Mouse (Mus musculus) midbrain, embryonic 12.5 days (tissue): ENCODE measurements around the gene Itga8. TPM values are rescaled to one million over a fixed set of nuclear protein-coding genes. Genes with fewer than 3 reads are reported as not detected.

Source experiments
- ATAC-seq: fragments of 200-750 bp; cut with Nextera tagmentation; 2 replicates; pipeline ENCODE4 v1.8.0; 2017; ENCODE audit warnings: low read depth, moderate TSS enrichment, moderate library complexity; ENCODE audit not compliant: low FRiP score
- H3K27ac ChIP-seq: fragments of 300-500 bp; sonication (generic); replicated peaks from 2 replicates; pipeline ENCODE4 v1.5.1; 2016; ENCODE audit warnings: mild to moderate bottlenecking
- H3K27me3 ChIP-seq: fragments of 300-500 bp; sonication (generic); 2 replicates; pipeline ENCODE4 v1.6.1; 2016; ENCODE audit warnings: mild to moderate bottlenecking
- H3K36me3 ChIP-seq: fragments of 300-500 bp; sonication (generic); 2 replicates; pipeline ENCODE4 v1.6.1; 2016
- H3K4me1 ChIP-seq: fragments of 300-500 bp; sonication (generic); 2 replicates; pipeline ENCODE4 v1.6.1; 2016
- H3K4me2 ChIP-seq: fragments of 300-500 bp; sonication (generic); replicated peaks from 2 replicates; pipeline ENCODE4 v1.6.1; 2016; ENCODE audit warnings: mild to moderate bottlenecking, moderate library complexity
- H3K4me3 ChIP-seq: fragments of 300-500 bp; sonication (generic); 2 replicates; pipeline ENCODE4 v1.5.1; 2016; ENCODE audit warnings: mild to moderate bottlenecking
- H3K9ac ChIP-seq: fragments of 300-500 bp; sonication (generic); replicated peaks from 2 replicates; pipeline ENCODE4 v1.6.1; 2016; ENCODE audit warnings: mild to moderate bottlenecking, moderate library complexity
- H3K9me3 ChIP-seq: fragments of 300-500 bp; sonication (generic); 2 replicates; pipeline ENCODE4 v1.6.1; 2016; ENCODE audit warnings: mild to moderate bottlenecking
- whole genome bisulfite sequencing: fragments of 180-500 bp; shearing (Covaris S2); methylation state at CpG from one replicate; pipeline ENCODE4 v1.1.7; 2016; 5-methylcytosine and 5-hydroxymethylcytosine counted together
- polyA plus RNA-seq: library from polyadenylated mRNA; unstranded; fragments of >200 nt; fragmentation: Nextera tagmentation; extraction: Ambion mirVana; gene quantifications from 2 replicates; pipeline ENCODE4 v1.2.1, GENCODE M21; 2016

Gene Itga8
- polyA plus RNA-seq, 1 experiment from 2014 or later, result 2.8 TPM

DNA sequence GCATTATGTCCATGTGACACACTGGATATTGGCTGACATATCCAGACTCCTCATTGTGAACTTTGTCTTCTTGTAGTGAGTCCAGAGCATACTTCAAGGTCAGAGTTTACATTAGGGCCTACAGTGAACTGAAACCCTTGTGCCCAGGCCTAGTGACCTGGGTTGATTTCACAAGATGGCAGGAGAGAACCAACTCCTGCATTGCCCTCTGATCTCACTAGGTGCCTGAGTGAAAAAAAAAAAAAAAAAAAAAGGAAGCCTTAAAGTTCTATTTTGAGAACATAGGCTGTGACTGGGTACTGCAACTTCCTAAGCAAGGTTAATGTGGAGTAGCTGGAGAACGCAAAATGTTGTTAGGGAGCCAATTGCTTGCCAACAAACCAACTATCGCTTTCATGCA, 186.2 kb downstream of the Itga8 start:
- WGBS, result 92% methylated on average over 2 of the region's 2 CpGs
- H3K36me3 ChIP-seq, result no peaks in the 10 kb centered on the region
- H3K27me3 ChIP-seq, result no peaks in the 10 kb centered on the region
- H3K4me1 ChIP-seq, result no peaks in the 10 kb centered on the region
- no peak for ATAC-seq
- no peak overlapping the region for H3K27ac ChIP-seq
- no peak overlapping the region for H3K4me2 ChIP-seq
- no peaks in the 10 kb centered on the region for H3K9me3 ChIP-seq
- no peak overlapping the region for H3K4me3 ChIP-seq
- no peak overlapping the region for H3K9ac ChIP-seq

DNA sequence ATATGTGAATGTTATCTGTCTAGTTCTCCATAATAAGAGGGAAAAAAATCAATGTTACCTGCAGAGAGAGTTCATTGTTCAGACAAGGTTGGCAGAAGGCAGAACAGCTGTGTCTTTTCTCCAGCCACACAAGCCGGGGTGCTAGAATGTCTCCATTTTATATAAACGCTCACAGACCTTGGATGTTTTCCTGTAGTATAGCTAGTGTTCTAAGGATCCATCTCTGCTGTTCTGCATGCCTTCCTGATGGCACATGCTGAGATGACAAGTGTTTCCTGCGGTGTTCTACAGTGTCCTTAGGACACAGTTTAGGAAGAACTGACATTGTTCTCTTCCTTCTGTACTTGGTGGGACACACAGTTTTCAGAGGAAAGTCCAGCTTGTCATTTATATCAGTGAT, 192.4 kb downstream of the Itga8 start:
- H3K36me3 ChIP-seq, result no peaks in the 10 kb centered on the region
- no peaks in the 10 kb centered on the region for H3K4me1 ChIP-seq
- ATAC-seq, result no peak
- no peaks in the 10 kb centered on the region for H3K27me3 ChIP-seq
- WGBS, result 88% methylated on average over 3 of the region's 3 CpGs
- no peak overlapping the region for H3K27ac ChIP-seq
- H3K4me3 ChIP-seq, result no peak overlapping the region
- no peaks in the 10 kb centered on the region for H3K9me3 ChIP-seq
- no peak overlapping the region for H3K9ac ChIP-seq
- H3K4me2 ChIP-seq, result no peak overlapping the region

DNA sequence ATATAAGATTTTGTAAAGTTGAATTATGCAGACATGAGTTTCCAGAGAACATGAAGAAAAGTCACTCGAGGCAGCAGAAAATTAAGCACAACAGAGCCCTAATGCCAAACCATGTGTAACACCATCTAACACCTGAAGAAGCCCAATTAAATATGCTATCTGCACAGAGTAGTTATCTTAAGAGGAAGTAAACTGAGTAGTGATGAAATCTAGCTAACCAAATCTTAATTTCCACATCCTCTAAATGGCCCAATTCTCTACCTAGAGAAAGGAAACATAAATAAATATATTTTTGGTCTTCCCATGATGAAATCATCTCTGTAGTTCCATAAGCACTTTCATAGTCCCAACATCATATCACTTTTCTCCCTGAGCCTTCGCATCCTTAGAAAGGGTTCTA, 193.4 kb downstream of the Itga8 start:
- Histone ChIP-seq H3K36me3 (no peaks in the 10 kb centered on the region), H3K4me1 (no peaks in the 10 kb centered on the region), H3K4me2 (no peak overlapping the region), H3K27me3 (no peaks in the 10 kb centered on the region), H3K9me3 (no peaks in the 10 kb centered on the region), H3K27ac (no peak overlapping the region), H3K4me3 (no peak overlapping the region), H3K9ac (no peak overlapping the region)
- 91% methylated on average over 2 of the region's 2 CpGs for WGBS
- no peak for ATAC-seq

DNA sequence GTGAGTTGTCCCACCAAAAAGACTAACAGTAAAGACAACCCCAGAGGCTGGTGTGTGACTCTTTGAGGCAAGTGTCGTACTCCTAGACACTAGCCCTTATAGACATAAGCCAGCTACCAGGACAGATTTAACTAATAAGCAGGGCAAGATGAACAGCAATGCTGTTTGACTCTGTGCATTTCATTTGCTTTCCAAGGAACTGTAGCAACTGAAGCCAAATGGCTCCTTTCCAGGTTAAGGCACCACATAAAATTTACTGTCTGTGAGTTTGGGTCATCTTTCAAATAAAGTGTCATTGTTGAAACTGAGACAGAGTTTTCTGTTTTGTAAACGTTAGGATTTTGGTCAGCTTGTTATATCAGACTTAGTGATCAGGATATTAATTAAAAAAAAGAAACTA, 194.5 kb downstream of the Itga8 start:
- no peak for ATAC-seq
- H3K9ac ChIP-seq, result no peak overlapping the region
- H3K4me3 ChIP-seq, result no peak overlapping the region
- no peaks in the 10 kb centered on the region for H3K36me3 ChIP-seq
- H3K27ac ChIP-seq, result no peak overlapping the region
- no peaks in the 10 kb centered on the region for H3K4me1 ChIP-seq
- no peak overlapping the region for H3K4me2 ChIP-seq
- H3K27me3 ChIP-seq, result no peaks in the 10 kb centered on the region
- WGBS, result 80% methylated on average over 2 of the region's 2 CpGs
- no peaks in the 10 kb centered on the region for H3K9me3 ChIP-seq

DNA sequence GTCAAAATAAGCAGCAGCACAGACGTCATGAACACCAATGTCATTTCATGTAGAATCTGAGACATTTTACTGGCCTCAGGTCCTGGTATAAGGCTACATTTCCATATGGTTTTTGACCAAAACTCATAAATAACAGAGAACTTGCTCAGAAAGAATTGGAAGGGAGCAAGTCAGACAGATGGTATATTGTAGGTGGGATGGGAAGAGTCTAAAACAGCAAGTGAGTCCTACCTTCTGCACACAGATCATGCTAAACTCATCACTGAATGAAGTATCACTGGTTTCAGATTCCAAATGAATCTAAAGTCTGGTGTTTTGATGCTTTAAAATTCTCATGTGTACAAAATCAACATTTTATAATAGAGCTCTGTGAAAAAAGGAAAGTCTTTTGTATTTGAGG, 198.5 kb downstream of the Itga8 start:
- Histone ChIP-seq H3K27ac (no peak overlapping the region), H3K27me3 (no peaks in the 10 kb centered on the region), H3K36me3 (no peaks in the 10 kb centered on the region), H3K4me1 (no peaks in the 10 kb centered on the region), H3K9me3 (no peaks in the 10 kb centered on the region), H3K9ac (no peak overlapping the region), H3K4me2 (no peak overlapping the region), H3K4me3 (no peak overlapping the region)
- no peak for ATAC-seq
- WGBS, result 83% methylated on average over 1 of the region's 1 CpGs

DNA sequence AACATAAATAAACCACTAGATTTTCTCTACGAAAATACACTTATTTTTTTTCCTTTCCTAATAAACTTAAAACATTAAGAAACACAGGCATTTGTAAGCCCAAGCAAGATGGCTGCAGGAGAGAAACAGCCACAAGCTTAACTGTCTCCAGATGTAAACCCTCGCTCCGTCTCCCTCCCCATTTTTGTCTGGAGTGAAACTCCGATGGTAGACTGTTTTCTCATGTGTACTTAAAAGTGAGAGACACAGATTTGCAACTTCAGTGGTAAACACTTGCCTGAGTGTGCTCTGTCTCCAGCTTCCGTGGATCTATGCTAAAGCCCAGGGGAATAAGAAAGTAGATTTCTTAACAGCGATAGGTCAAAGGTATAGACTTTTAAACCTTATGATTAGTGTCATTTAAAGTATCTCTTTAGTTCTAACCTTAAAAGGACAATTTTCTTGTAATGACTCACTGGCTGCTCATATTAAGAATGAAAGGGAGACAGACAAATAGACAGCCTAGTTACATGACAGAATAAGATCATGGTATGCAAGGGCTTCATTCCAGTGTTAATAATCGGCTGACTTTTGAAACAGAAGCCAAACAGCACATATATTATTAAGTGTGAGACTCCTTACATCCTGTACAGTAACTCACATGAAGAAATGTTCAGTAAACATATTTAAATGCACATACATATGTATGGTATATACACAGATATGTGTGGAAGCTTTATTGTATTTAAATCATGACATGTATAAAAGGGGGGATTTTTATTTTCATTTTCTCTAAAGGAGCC, 209.3 kb downstream of the Itga8 start:
- no peak overlapping the region for H3K4me2 ChIP-seq
- no peak overlapping the region for H3K27ac ChIP-seq
- H3K9me3 ChIP-seq, result no peaks in the 10 kb centered on the region
- no peaks in the 10 kb centered on the region for H3K27me3 ChIP-seq
- WGBS, result 77% methylated on average over 7 of the region's 7 CpGs
- H3K4me1 ChIP-seq, result no peaks in the 10 kb centered on the region
- no peak for ATAC-seq
- H3K36me3 ChIP-seq, result no peaks in the 10 kb centered on the region
- no peak overlapping the region for H3K4me3 ChIP-seq
- H3K9ac ChIP-seq, result no peak overlapping the region

DNA sequence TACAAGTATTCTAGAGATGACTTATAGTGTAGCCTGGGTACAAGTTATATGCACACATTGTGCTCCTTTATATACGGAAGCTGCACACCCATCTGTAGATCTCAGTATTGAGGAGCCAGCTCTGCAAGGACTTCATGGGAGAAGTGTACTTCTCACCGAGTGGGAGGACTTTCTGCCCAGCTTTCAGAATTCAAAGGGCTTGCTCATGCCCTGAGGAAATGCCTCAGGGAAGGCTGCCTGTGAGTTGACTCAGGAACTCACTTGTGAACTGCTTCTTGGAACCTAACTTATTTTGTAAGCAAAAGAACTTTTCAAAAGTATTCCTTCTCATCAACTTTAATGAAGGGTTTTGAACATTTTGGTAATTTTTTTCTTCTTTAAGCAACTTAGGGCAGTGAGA, 210.7 kb downstream of the Itga8 start:
- no peak overlapping the region for H3K27ac ChIP-seq
- H3K9me3 ChIP-seq, result no peaks in the 10 kb centered on the region
- H3K4me1 ChIP-seq, result no peaks in the 10 kb centered on the region
- H3K4me3 ChIP-seq, result no peak overlapping the region
- ATAC-seq, result no peak
- no peak overlapping the region for H3K4me2 ChIP-seq
- H3K9ac ChIP-seq, result no peak overlapping the region
- no peaks in the 10 kb centered on the region for H3K27me3 ChIP-seq
- no peaks in the 10 kb centered on the region for H3K36me3 ChIP-seq
- 79% methylated on average over 2 of the region's 2 CpGs for WGBS

DNA sequence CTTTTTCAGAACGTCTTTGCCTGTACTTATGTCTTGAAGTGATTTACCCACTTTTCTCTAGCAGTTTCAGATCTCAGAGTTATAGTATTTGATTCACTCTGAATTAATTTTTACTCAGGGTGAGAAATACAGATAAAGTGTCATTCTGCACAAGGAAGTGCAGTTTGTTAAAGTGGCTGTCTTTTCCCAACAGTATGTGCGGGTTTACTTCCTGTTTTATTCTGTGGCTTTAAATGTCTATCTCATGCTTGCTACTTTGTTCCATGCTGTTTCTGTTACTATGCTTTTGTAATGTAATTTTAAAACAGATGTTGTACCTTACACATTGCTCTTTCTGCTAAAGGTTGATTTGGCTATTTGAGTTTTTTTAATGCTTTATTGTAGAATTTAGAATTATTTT, 216.2 kb downstream of the Itga8 start:
- H3K27me3 ChIP-seq, result no peaks in the 10 kb centered on the region
- 89% methylated on average over 2 of the region's 2 CpGs for WGBS
- no peak overlapping the region for H3K4me2 ChIP-seq
- no peaks in the 10 kb centered on the region for H3K36me3 ChIP-seq
- H3K9me3 ChIP-seq, result no peaks in the 10 kb centered on the region
- no peaks in the 10 kb centered on the region for H3K4me1 ChIP-seq
- H3K9ac ChIP-seq, result no peak overlapping the region
- H3K27ac ChIP-seq, result no peak overlapping the region
- H3K4me3 ChIP-seq, result no peak overlapping the region
- ATAC-seq, result no peak

DNA sequence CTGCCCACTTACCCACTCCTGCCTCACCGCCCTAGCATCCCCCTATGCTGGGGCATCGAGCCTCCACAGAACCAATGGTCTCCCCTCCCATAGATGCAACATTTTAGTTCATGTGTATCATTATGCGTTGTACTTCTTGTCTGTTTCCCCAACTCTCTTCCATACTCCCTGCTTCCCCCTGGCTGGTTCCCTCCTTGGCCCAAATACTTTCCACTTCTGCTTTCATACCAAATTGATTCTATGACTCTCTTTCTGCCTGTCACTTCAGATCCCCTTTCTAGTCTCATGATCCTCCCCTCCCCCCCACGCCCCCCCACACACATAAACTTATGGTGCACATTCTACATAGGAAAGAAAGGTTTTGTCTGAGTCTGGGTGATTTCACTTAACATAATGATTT, 217.4 kb downstream of the Itga8 start:
- Histone ChIP-seq H3K4me2 (no peak overlapping the region), H3K27ac (no peak overlapping the region), H3K9ac (no peak overlapping the region), H3K36me3 (no peaks in the 10 kb centered on the region), H3K9me3 (no peaks in the 10 kb centered on the region), H3K4me1 (no peaks in the 10 kb centered on the region), H3K4me3 (no peak overlapping the region), H3K27me3 (no peaks in the 10 kb centered on the region)
- WGBS, result 75% methylated on average over 4 of the region's 4 CpGs
- ATAC-seq, result no peak

DNA sequence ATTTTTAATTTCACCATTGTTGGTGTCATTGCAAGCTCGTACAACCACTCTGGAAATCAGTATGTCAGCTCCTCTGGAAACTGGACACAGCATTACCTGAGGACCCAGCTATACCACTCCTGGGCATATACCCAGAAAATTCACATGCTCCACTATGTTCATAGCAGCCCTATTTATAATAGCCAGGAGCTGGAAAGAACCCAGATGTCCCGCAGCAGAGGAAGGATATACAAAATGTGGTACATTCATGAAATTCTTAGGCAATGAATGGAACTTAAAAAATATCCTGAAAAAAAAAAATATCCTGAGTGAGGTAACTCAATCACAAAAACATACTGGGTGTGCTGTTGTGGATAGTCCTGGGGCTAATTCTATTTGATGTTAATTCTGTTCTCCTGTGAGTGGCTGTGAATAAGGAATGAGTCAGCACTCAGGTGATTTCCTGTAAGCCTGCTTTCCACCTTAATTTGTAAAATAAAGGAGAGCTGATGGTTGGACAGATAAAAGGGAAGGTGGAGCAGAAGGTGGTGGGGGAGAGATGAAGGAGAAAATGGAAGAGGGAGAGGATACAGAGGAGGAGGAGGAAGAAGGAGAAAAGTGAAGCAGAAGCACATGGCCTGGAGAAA, 224.3 kb downstream of the Itga8 start:
- Histone ChIP-seq H3K36me3 (no peaks in the 10 kb centered on the region), H3K27ac (no peak overlapping the region), H3K4me1 (no peaks in the 10 kb centered on the region), H3K9me3 (no peaks in the 10 kb centered on the region), H3K4me3 (no peak overlapping the region), H3K4me2 (no peak overlapping the region), H3K27me3 (no peaks in the 10 kb centered on the region), H3K9ac (no peak overlapping the region)
- WGBS, result 85% methylated on average over 2 of the region's 2 CpGs
- no peak for ATAC-seq

DNA sequence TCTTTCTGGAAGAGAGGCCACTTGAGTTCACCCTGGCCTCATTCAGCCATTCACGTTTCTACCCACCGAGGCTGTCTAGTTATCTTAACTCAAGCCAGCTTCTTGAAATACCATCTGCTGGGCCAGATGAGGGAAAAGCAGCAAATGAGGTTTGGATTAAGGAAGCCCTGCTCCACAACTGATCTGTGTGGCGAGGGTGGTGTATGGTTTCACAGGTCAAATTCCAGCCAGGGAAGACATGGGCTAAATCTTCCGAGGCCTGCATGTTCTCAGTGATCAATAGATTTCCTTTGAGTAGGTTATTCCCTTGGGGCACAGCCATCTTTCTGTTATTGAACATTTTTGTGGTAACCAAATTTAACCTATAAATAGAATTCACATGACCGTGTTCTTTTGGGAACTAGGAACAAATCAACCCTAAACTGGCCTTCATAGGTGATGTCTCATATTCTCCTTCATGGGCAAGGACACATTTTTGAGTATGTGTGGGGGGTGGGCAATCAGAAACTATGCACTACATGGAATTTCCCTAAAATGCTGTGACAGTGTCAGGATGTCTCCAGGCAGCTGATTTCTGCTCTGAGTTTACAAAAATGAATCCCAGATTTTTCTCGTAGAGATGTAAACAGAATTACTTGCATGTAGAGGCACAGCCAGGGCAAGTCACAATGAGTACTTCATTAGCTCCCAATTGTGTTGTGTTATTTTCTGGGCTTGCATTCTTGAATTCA, 235.9 kb downstream of the Itga8 start:
- Histone ChIP-seq H3K9me3 (no peaks in the 10 kb centered on the region), H3K4me3 (no peak overlapping the region), H3K4me2 (no peak overlapping the region), H3K36me3 (no peaks in the 10 kb centered on the region), H3K9ac (no peak overlapping the region), H3K27me3 (no peaks in the 10 kb centered on the region), H3K4me1 (no peaks in the 10 kb centered on the region), H3K27ac (no peak overlapping the region)
- ATAC-seq, result no peak
- WGBS, result 75% methylated on average over 6 of the region's 6 CpGs

DNA sequence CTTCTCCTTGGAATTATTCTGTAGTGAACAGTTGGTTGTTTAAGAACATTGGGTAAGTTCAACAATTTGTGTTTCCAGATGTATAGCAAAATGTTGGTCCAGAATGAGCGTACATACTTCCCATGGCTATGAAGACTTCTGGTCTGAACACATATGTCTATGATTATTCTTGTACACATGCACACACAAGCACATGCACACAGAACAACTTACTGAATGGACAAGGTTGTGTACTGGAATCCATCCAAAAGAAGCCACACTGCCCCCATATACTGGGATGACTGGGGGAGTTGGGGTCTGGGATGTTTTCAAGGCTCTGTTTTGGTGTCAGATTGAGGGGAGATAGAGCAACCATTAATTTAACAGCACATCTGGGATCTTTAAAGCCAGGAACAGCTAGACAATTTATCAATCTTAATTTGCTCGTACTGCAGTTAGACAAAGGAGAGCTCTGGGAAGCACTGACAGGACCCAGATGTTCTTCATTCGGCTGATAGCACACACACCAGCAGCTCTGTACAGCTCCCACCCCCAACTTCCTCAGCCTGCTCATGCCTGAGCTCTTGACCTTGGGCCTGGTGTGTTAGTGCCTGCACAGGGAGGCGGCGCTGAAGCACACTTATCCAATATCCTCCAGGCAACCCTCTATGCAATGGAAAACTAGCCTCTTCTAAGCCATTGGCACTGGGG, 241.5 kb downstream of the Itga8 start:
- H3K4me2 ChIP-seq, result no peak overlapping the region
- H3K4me3 ChIP-seq, result no peak overlapping the region
- WGBS, result 85% methylated on average over 5 of the region's 5 CpGs
- no peaks in the 10 kb centered on the region for H3K36me3 ChIP-seq
- no peak overlapping the region for H3K27ac ChIP-seq
- H3K9ac ChIP-seq, result no peak overlapping the region
- no peaks in the 10 kb centered on the region for H3K9me3 ChIP-seq
- no peaks in the 10 kb centered on the region for H3K4me1 ChIP-seq
- no peaks in the 10 kb centered on the region for H3K27me3 ChIP-seq
- ATAC-seq, result no peak
